Mouse (Mus musculus) E14TG2a.4 (cell line): ENCODE data around the gene Calcb.
A peak's percentile ranks its signal among the peaks of the same experiment; 100 is the strongest.

Source experiments
- H3K27me3 ChIP-seq: 2 replicates; pipeline ENCODE4 v1.6.1; 2014; ENCODE audit warnings: low read length, control low read depth; ENCODE audit not compliant: insufficient read depth
- H3K36me3 ChIP-seq: 2 replicates; pipeline ENCODE4 v1.6.1; 2014; ENCODE audit warnings: low read length, control low read depth; ENCODE audit not compliant: insufficient read depth
- H3K4me1 ChIP-seq: replicated peaks from 2 replicates; pipeline ENCODE4 v1.6.1; 2014; ENCODE audit warnings: low read depth, low read length, control low read depth
- H3K4me3 ChIP-seq: replicated peaks from 2 replicates; pipeline ENCODE4 v1.5.1; 2014; ENCODE audit warnings: mild to moderate bottlenecking, low read length
- H3K9me3 ChIP-seq: 2 replicates; pipeline ENCODE4 v1.6.1; 2014; ENCODE audit warnings: low read length, control low read depth
- CTCF ChIP-seq: conservative IDR thresholded peaks from 2 replicates; pipeline ENCODE4 v1.5.1; 2014; ENCODE audit warnings: low read length
- NANOG ChIP-seq: IDR thresholded peaks from 2 replicates; pipeline ENCODE4 v1.6.1; 2014; ENCODE audit warnings: borderline replicate concordance, low read length, mixed read lengths
- POU5F1 ChIP-seq: IDR thresholded peaks from 2 replicates; pipeline ENCODE4 v1.6.1; 2014; ENCODE audit warnings: low read length, borderline replicate concordance

Gene Calcb

DNA sequence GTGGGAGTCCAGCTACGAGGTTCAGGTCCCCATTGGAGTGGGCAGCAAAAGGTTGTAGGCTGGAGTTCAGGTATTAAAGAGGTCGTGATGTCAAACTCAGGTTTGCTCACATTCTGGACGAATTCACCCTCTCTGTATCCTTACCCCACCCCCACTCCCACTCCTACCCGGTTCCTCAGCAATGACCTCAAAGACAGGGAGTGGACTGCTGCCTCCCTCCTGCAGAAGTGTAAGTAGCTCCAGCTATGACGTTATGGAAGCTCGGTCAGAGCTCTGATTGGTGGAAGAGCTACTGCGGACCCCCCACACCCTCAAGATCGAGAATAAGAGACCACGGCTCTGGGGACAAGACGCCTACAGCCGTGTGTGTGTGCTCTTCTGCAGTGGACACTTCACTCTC, at the start of gene Calcb:
Calcb (plus strand) TSS at position 344 of the 400 bp plus-strand sequence.
- H3K4me3 ChIP-seq, result peak within 1 kb of the TSS; percentile 23; the same call in 1 of the 2 replicates
- no peaks in the 10 kb centered on the region for H3K9me3 ChIP-seq
- TF ChIP-seq POU5F1, result no peak
- TF ChIP-seq NANOG, result no peak
- TF ChIP-seq CTCF, result no peak
- no peaks in the 10 kb centered on the region for H3K36me3 ChIP-seq
- H3K4me1 ChIP-seq, result peaks cover 26% of the 10 kb centered on the region
- H3K27me3 ChIP-seq, result peaks cover 53% of the 10 kb centered on the region

DNA sequence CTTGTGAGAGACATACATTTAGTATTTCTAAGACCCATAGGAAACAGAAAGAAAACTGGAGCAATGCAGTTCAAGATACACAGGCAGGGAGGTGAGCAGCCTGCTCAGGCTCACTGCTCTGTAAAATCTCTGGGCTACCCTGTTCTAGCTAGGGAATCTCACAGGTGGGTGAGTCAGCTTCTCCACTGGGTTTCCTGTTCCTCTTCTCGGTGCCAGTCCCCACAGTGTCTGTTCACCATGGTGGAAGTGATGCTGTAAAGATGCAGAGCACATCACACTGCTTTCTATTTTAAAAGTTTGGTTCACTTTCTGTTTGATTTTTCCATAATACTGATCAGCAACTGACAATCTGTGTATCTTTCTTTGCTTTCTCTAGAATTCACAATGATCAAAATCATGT, 47.0 kb upstream of the Calcb start:
- no peak for TF ChIP-seq NANOG
- TF ChIP-seq CTCF, result no peak
- TF ChIP-seq POU5F1, result no peak
- H3K4me3 ChIP-seq, result no peak overlapping the region
- no peaks in the 10 kb centered on the region for H3K9me3 ChIP-seq
- H3K27me3 ChIP-seq, result no peaks in the 10 kb centered on the region
- H3K4me1 ChIP-seq, result 0 out of 2 replicates have a peak, but pooled peaks cover 5% of the 10 kb centered on the region
- no peaks in the 10 kb centered on the region for H3K36me3 ChIP-seq

DNA sequence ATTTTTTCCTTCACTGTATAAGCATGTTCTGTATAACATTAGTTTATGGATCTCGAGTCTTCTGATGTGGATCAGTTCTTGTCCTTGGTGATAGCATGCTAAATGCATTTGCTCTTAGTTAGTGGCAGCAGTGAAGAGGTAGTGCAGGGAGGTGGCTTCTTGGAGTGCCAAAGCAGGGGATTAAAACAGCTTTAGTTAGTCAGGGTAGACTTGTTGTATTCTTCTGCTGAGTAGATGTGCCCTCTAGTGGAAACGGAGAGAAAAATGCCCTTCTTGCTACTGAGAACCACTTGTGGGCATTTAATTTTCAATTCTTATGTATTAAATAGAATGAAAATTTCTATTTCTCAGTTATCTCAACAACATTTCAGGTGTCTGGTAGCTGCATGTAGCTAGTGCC, 45.7 kb upstream of the Calcb start:
- H3K4me3 ChIP-seq, result no peak overlapping the region
- TF ChIP-seq CTCF, result peak; percentile 52
- TF ChIP-seq POU5F1, result no peak
- no peaks in the 10 kb centered on the region for H3K9me3 ChIP-seq
- H3K36me3 ChIP-seq, result no peaks in the 10 kb centered on the region
- H3K27me3 ChIP-seq, result no peaks in the 10 kb centered on the region
- H3K4me1 ChIP-seq, result 0 out of 2 replicates have a peak, but pooled peaks cover 5% of the 10 kb centered on the region

DNA sequence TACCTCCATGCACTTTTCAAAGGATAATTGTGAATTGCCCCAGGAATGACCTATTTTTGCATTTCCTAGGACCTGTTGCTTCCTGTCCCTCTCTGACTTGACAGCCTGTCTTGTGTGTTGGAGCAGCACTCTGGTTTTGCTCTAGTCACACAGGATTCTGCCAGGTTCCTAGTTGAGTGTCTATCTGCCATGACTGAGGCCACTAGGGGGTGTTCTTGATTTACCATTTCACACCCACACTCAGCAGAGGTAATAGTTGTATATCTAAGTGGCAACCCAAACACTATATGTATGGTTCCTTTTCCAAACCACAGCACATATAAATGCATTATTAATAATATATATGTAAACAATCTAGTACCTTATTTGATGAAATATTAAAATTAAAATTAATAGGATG, 26.1 kb upstream of the Calcb start:
- Histone ChIP-seq H3K4me1 (no peaks in the 10 kb centered on the region), H3K27me3 (no peaks in the 10 kb centered on the region), H3K9me3 (peaks cover 3% of the 10 kb centered on the region), H3K36me3 (no peaks in the 10 kb centered on the region), H3K4me3 (no peak overlapping the region)
- no peak for TF ChIP-seq NANOG
- no peak for TF ChIP-seq POU5F1
- peak; percentile 11; the same call in 1 of the 2 replicates for TF ChIP-seq CTCF

DNA sequence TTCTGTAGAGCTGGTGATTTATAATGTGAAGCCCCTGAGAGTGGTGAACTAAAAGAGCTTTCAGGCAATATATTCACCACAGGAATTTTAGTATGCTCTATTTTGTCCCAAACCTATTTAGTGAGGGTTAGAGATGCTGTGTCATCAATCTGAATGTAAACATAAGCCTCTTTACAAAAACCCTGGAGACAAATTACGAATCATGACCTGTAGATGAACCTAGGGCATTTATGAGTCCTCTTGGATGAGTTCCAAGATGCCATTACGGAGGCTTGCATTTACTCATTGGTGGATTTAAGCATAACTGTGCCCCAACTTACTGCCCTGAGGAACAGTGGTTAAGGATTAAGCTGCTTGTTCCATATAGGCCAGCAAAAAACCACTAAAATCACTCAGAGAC, 17.6 kb upstream of the Calcb start:
- H3K4me3 ChIP-seq, result no peak overlapping the region
- TF ChIP-seq CTCF, result no peak
- TF ChIP-seq POU5F1, result no peak
- no peak for TF ChIP-seq NANOG
- no peaks in the 10 kb centered on the region for H3K36me3 ChIP-seq
- H3K27me3 ChIP-seq, result no peaks in the 10 kb centered on the region
- H3K4me1 ChIP-seq, result no peaks in the 10 kb centered on the region
- H3K9me3 ChIP-seq, result no peaks in the 10 kb centered on the region

DNA sequence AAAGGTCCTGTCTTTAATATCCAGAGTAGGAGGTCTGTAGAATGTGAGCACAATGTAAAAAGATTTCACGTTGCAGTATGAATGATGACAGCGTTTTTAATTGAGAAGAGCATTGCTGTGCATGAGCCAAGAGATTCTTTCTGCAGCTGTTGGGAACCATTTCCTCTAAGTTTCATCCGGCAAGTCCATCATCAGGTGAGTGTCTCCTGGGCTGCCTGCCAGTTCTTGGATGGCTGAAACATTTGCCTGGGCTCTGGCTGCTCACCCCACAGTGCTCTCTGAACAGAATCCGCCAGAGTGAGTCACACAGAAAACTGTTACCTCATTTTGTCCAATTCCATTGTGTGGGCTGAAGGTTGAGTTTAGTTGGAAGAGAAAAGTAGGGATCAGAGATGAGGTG, 11.7 kb upstream of the Calcb start:
- Histone ChIP-seq H3K36me3 (no peaks in the 10 kb centered on the region), H3K4me3 (no peak overlapping the region), H3K4me1 (no peaks in the 10 kb centered on the region), H3K9me3 (no peaks in the 10 kb centered on the region), H3K27me3 (no peaks in the 10 kb centered on the region; the same call in 1 of the 2 replicates)
- no peak for TF ChIP-seq NANOG
- no peak for TF ChIP-seq POU5F1
- TF ChIP-seq CTCF, result no peak

DNA sequence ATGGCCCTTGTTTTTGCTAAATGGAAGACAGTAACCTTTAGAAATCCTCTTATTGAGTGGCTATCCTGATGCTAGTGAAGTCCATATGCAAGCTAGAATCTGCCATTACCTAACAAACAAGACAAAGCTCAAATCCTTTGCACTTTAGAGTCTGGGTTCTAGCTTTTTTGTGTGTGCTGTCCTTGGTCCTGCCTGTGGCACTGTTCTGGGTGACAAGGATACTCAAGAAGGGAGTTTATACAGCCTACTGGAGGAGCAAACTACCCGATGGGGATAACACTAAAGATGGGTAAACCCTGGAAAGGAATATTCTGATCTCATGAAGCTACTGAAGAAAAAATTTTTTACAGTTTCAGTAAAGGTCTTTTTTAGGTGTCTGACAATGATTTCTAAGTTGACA, 11.0 kb upstream of the Calcb start:
- peaks cover under 1% of the 10 kb centered on the region; the same call in 1 of the 2 replicates for H3K27me3 ChIP-seq
- H3K4me3 ChIP-seq, result no peak overlapping the region
- no peak for TF ChIP-seq POU5F1
- TF ChIP-seq NANOG, result no peak
- no peak for TF ChIP-seq CTCF
- no peaks in the 10 kb centered on the region for H3K9me3 ChIP-seq
- no peaks in the 10 kb centered on the region for H3K36me3 ChIP-seq
- no peaks in the 10 kb centered on the region for H3K4me1 ChIP-seq

DNA sequence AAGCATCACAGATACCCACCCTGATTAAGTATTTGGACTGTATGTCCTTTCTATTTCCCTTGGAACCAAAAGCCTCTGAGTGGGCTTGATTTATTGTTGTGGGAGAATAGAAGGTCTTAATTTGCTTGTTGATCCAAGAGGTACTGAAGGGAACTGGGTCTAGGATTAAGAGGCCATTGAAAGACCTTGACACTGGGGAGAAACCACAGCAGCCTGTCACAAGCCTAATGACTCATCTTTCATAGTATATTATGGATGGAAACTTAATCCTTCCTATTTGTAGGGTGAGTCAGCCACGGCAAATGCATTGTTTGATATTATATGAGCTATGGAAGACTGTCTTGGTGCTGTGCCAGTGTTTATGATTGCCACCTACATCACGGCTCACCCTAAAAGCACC, 8.0 kb upstream of the Calcb start:
- H3K27me3 ChIP-seq, result peaks cover 3% of the 10 kb centered on the region; the same call in 1 of the 2 replicates
- H3K4me1 ChIP-seq, result no peaks in the 10 kb centered on the region
- no peak overlapping the region for H3K4me3 ChIP-seq
- H3K9me3 ChIP-seq, result no peaks in the 10 kb centered on the region
- H3K36me3 ChIP-seq, result no peaks in the 10 kb centered on the region
- TF ChIP-seq NANOG, result no peak
- no peak for TF ChIP-seq CTCF
- no peak for TF ChIP-seq POU5F1

DNA sequence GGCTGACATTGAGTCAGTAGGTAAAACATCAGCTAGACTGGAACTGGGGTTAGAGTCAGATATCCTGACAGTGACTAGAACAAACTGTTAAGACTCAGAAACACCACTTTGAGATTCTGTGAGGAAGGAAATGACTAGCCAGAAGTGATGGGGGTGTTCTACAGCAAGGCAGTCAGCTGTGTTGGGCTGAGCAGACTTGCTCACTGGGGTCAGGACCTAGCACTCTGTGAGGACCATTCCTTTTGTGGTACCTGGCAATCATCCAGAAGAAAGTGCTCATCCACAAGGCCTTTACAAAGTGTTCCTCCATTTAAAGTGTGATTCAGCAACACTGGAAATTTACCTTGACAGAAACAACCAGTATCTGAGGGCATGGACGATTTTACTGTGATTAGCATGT, 5.9 kb upstream of the Calcb start:
- TF ChIP-seq NANOG, result no peak
- no peak for TF ChIP-seq POU5F1
- TF ChIP-seq CTCF, result no peak
- no peaks in the 10 kb centered on the region for H3K9me3 ChIP-seq
- no peak overlapping the region for H3K4me3 ChIP-seq
- 0 out of 2 replicates have a peak, but pooled peaks cover under 1% of the 10 kb centered on the region for H3K4me1 ChIP-seq
- H3K27me3 ChIP-seq, result peaks cover 14% of the 10 kb centered on the region
- no peaks in the 10 kb centered on the region for H3K36me3 ChIP-seq
